Mouse (Mus musculus): Measurements from ENCODE around the gene Mysm1.

The Mysm1 gene

GRCm38 (mm10) chr4:94952773-94953172, 26.1 kb downstream of the Mysm1 start:
- DNase-seq (ENCODE audit: low read depth in 2 of 2, low spot score in 2 of 2) = no peak

GRCm38 (mm10) chr4:94941221-94941855, 37.6 kb downstream of the Mysm1 start:
- DNase-seq (ENCODE audit: low read depth in 2 of 2, low spot score in 2 of 2) = no peak

DNA sequence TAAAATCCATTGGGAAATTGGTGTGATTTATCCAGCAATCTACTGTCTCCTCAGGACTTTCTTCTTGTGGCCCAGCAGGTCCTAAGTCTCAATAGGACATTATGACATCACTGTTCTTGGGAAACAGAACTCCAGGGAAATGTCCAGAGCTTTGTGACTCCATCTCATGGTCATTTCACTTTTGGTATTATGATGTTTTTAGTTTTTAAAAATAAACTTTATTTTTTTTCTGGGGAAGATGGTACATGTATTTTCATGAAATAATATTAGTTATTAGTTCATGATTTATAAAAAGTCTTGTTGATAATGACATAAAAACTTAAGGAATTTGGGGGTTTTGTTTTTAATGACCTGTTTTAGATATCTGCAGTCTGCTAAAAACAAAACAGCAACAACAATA, 50.2 kb downstream of the Mysm1 start, which contains the start of gene Eqtn:
Gene Eqtn (minus strand): TSS at position 101 of the 400 bp plus-strand sequence.
- DNase-seq (ENCODE audit: low read depth in 2 of 2, low spot score in 2 of 2) = no peak

DNA sequence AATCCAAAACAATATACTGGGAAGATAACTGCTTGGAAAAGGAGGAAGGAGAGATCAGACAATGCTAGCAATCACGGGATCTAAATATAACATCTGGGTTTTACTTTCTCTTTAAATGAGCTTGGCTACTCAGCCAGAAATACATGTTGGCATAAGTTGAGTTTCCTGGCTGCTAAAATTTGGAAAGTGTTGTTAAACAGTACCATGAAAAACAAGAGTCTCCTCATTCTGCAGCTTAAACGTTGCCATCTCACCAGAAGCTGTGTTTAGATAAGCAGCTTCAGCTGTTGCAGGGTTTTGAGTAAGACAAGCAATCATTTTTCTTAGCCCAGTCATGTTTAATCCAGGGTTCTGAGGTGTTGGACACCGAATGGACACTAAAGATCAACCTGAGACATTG, 77.1 kb downstream of the Mysm1 start:
- no peak for DNase-seq (ENCODE audit: low read depth in 2 of 2, low spot score in 2 of 2)

DNA sequence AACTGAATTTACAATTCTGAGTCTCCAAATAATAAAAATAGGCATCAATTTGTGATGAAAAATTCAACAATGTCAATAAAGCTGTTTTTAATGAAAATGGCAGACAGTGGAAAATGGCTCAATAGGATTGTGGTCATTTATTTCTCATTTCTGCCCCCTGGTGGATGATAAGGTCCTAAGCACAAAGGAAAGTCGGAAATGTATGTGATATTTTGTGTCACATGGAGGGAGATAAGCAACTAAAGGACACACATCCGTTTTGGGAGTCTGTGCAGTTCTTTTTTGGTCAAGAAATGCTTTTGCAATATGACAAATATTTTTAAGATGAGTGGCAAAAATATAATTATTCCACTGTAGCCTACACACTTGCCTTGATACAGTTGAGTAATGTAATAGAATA, 78.2 kb downstream of the Mysm1 start:
- DNase-seq (ENCODE audit: low read depth in 2 of 2, low spot score in 2 of 2) = no peak
